Mouse (Mus musculus): ENCODE data around the gene Olfr775. TPM values are rescaled to one million over a fixed set of nuclear protein-coding genes. Genes with fewer than 3 reads are reported as not detected.

Gene Olfr775
- not detected in 2 replicates for polyA plus RNA-seq (2015; fragmentation: Nextera tagmentation; extraction: Ambion mirVana)

GRCm38 (mm10) chr10:129248112-129248511, at the start of gene Olfr775:
Gene Olfr775 (plus strand): TSS chr10:129248412.
- Histone ChIP-seq H3K27me3 (no peaks in the 10 kb centered on the region), H3K4me2 (no peak within 1 kb of the TSS), H3K4me1 (replicated peaks) (no peaks in the 10 kb centered on the region), H3K36me3 (replicated peaks) (no peaks in the 10 kb centered on the region), H3K4me3 (replicated peaks) (no peak within 1 kb of the TSS), H3K9me3 (replicated peaks) (no peaks in the 10 kb centered on the region), H3K9ac (no peak within 1 kb of the TSS), H3K27ac (replicated peaks) (no peak within 1 kb of the TSS)
- WGBS (ENCODE audit: insufficient replicate concordance): 48% methylated on average over 3 of the region's 3 CpGs
- no peak for ATAC-seq (ENCODE audit: insufficient read depth)

DNA sequence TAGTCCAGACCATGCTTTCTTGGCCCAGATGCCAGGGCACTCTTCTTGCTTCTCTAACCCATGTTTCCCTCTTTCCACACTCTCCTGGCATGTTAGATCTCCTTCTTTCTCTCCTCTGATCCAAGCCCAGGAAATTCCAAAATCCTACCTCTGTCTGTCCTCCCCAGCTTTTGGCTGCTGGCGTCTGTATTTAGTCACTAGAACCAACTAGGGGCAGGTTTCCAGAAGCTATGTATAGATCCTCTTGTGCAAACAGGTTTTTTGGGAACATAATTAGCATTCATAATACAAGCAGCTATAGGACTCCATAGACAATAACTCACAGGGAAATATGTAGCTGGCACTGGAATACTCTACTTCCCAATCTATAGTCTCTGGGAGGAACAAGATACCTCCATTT, 17.5 kb upstream of the Olfr775 start:
- ATAC-seq (ENCODE audit: insufficient read depth): no peak
- Histone ChIP-seq H3K4me3 (replicated peaks) (no peak overlapping the region), H3K4me1 (replicated peaks) (no peaks in the 10 kb centered on the region), H3K4me2 (no peak overlapping the region), H3K27ac (replicated peaks) (no peak overlapping the region), H3K9me3 (replicated peaks) (no peaks in the 10 kb centered on the region), H3K27me3 (no peaks in the 10 kb centered on the region), H3K9ac (no peak overlapping the region), H3K36me3 (replicated peaks) (no peaks in the 10 kb centered on the region)
- WGBS (ENCODE audit: insufficient replicate concordance): 43% methylated on average over 1 of the region's 1 CpGs

DNA sequence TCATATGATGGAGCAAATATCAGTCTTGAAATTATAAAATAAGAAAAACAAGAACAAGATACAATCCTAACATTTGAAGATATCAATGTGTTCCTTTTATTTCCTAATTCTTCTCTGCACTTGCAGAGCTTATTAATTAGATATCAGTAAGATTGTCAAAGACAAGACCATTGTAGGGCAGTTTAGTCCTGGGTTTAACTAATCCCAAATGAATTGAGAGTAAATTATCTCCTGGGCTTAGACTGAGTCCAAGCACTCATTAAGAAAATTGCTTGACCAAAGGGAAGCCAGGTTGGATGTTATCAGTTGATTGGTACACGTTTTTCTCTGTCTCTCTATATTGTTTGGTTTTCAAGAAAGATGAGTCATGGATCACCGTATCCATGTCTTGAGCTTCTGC, 12.3 kb upstream of the Olfr775 start, which contains the start of gene Olfr774:
Olfr774 (plus strand) TSS at position 301 of the 400 bp plus-strand sequence.
- Histone ChIP-seq H3K9ac (no peak within 1 kb of the TSS), H3K27me3 (no peaks in the 10 kb centered on the region), H3K9me3 (replicated peaks) (no peaks in the 10 kb centered on the region), H3K27ac (replicated peaks) (no peak within 1 kb of the TSS), H3K4me1 (replicated peaks) (no peaks in the 10 kb centered on the region), H3K4me2 (no peak within 1 kb of the TSS), H3K4me3 (replicated peaks) (no peak within 1 kb of the TSS), H3K36me3 (replicated peaks) (no peaks in the 10 kb centered on the region)
- 60% methylated on average over 2 of the region's 2 CpGs for WGBS (ENCODE audit: insufficient replicate concordance)
- no peak for ATAC-seq (ENCODE audit: insufficient read depth)

GRCm38 (mm10) chr10:129258827-129259226, 10.6 kb downstream of the Olfr775 start, which contains the start of gene Olfr776:
Gene Olfr776 (plus strand): TSS chr10:129259127.
- Histone ChIP-seq H3K4me1 (replicated peaks) (no peaks in the 10 kb centered on the region), H3K27ac (replicated peaks) (no peak within 1 kb of the TSS), H3K9me3 (replicated peaks) (no peaks in the 10 kb centered on the region), H3K9ac (no peak within 1 kb of the TSS), H3K27me3 (no peaks in the 10 kb centered on the region), H3K4me3 (replicated peaks) (no peak within 1 kb of the TSS), H3K4me2 (no peak within 1 kb of the TSS), H3K36me3 (replicated peaks) (no peaks in the 10 kb centered on the region)
- no peak for ATAC-seq (ENCODE audit: insufficient read depth)

DNA sequence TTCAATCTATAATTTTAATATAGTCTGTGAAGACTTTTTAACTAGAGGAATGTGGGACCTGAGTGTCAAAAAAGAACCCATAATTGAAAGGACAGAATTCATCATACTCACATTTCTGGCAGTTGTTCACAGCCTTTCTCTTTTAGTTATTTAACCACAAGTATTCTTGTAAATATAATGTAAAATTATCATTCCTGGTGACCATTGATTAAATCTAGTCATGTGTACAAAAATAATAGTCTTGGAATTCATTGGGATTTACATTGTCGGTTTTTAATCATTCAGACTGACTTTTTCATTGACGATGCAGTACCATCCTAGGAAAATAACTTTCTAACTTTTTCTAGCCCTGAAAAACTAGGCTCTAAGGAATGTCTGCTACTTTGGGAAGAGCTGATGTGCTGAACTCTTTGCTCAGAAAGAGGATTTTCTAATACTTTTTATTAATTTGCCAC, 22.9 kb downstream of the Olfr775 start, which contains the start of gene Olfr777:
Olfr777 (minus strand) TSS at position 405 of the 455 bp plus-strand sequence.
- WGBS (ENCODE audit: insufficient replicate concordance): 62% methylated on average over 2 of the region's 2 CpGs
- Histone ChIP-seq H3K9me3 (replicated peaks) (no peaks in the 10 kb centered on the region), H3K27ac (replicated peaks) (no peak within 1 kb of the TSS), H3K27me3 (no peaks in the 10 kb centered on the region), H3K4me3 (replicated peaks) (no peak within 1 kb of the TSS), H3K9ac (no peak within 1 kb of the TSS), H3K4me2 (no peak within 1 kb of the TSS), H3K4me1 (replicated peaks) (no peaks in the 10 kb centered on the region), H3K36me3 (replicated peaks) (no peaks in the 10 kb centered on the region)
- no peak for ATAC-seq (ENCODE audit: insufficient read depth)

Other genes starting within 250 kb of the Olfr775 start
- not detected in 2 replicates for gene Olfr763, start 237.6 kb upstream of the Olfr775 start, polyA plus RNA-seq (2015; fragmentation: Nextera tagmentation; extraction: Ambion mirVana)
- gene Olfr764-ps1, start 208.5 kb upstream of the Olfr775 start, polyA plus RNA-seq (2015; fragmentation: Nextera tagmentation; extraction: Ambion mirVana): not detected in 2 replicates
- not detected in 2 replicates for gene Olfr765, start 198.4 kb upstream of the Olfr775 start, polyA plus RNA-seq (2015; fragmentation: Nextera tagmentation; extraction: Ambion mirVana)
- gene Olfr766-ps1, start 179.4 kb upstream of the Olfr775 start, polyA plus RNA-seq (2015; fragmentation: Nextera tagmentation; extraction: Ambion mirVana): not detected in 2 replicates
- gene Olfr767, start 165.5 kb upstream of the Olfr775 start, polyA plus RNA-seq (2015; fragmentation: Nextera tagmentation; extraction: Ambion mirVana): not detected in 2 replicates
- not detected in 2 replicates for gene Olfr768, start 149.0 kb upstream of the Olfr775 start, polyA plus RNA-seq (2015; fragmentation: Nextera tagmentation; extraction: Ambion mirVana)
- not detected in 2 replicates for gene Olfr769, start 130.6 kb upstream of the Olfr775 start, polyA plus RNA-seq (2015; fragmentation: Nextera tagmentation; extraction: Ambion mirVana)
- gene Olfr770, start 109.4 kb upstream of the Olfr775 start, polyA plus RNA-seq (2015; fragmentation: Nextera tagmentation; extraction: Ambion mirVana): not detected in 2 replicates
- gene Olfr771, start 83.7 kb upstream of the Olfr775 start, polyA plus RNA-seq (2015; fragmentation: Nextera tagmentation; extraction: Ambion mirVana): not detected in 2 replicates
- not detected in 2 replicates for gene Olfr772, start 70.5 kb upstream of the Olfr775 start, polyA plus RNA-seq (2015; fragmentation: Nextera tagmentation; extraction: Ambion mirVana)
- not detected in 2 replicates for gene Olfr773, start 61.0 kb upstream of the Olfr775 start, polyA plus RNA-seq (2015; fragmentation: Nextera tagmentation; extraction: Ambion mirVana)
- not detected in 2 replicates for gene Olfr774, start 12.2 kb upstream of the Olfr775 start, polyA plus RNA-seq (2015; fragmentation: Nextera tagmentation; extraction: Ambion mirVana)
- not detected in 2 replicates for gene Olfr776, start 10.7 kb downstream of the Olfr775 start, polyA plus RNA-seq (2015; fragmentation: Nextera tagmentation; extraction: Ambion mirVana)
- gene Olfr777, start 23.1 kb downstream of the Olfr775 start, polyA plus RNA-seq (2015; fragmentation: Nextera tagmentation; extraction: Ambion mirVana): not detected in 2 replicates
- not detected in 2 replicates for gene Olfr780, start 69.7 kb downstream of the Olfr775 start, polyA plus RNA-seq (2015; fragmentation: Nextera tagmentation; extraction: Ambion mirVana)
- not detected in 2 replicates for gene Olfr781, start 80.4 kb downstream of the Olfr775 start, polyA plus RNA-seq (2015; fragmentation: Nextera tagmentation; extraction: Ambion mirVana)
- gene Olfr782, start 100.4 kb downstream of the Olfr775 start, polyA plus RNA-seq (2015; fragmentation: Nextera tagmentation; extraction: Ambion mirVana): not detected in 2 replicates
- not detected in 2 replicates for gene Olfr784, start 135.7 kb downstream of the Olfr775 start, polyA plus RNA-seq (2015; fragmentation: Nextera tagmentation; extraction: Ambion mirVana)
- not detected in 2 replicates for gene Olfr785, start 157.0 kb downstream of the Olfr775 start, polyA plus RNA-seq (2015; fragmentation: Nextera tagmentation; extraction: Ambion mirVana)
- not detected in 2 replicates for gene Olfr786, start 178.9 kb downstream of the Olfr775 start, polyA plus RNA-seq (2015; fragmentation: Nextera tagmentation; extraction: Ambion mirVana)
- gene Olfr787, start 213.4 kb downstream of the Olfr775 start, polyA plus RNA-seq (2015; fragmentation: Nextera tagmentation; extraction: Ambion mirVana): not detected in 2 replicates
- not detected in 2 replicates for gene Olfr788, start 222.6 kb downstream of the Olfr775 start, polyA plus RNA-seq (2015; fragmentation: Nextera tagmentation; extraction: Ambion mirVana)
- gene Olfr789, start 236.3 kb downstream of the Olfr775 start, polyA plus RNA-seq (2015; fragmentation: Nextera tagmentation; extraction: Ambion mirVana): not detected in 2 replicates

Data from liver, embryonic 15.5 days (tissue).